Mouse (Mus musculus) kidney, postnatal 10 days (tissue): ENCODE results near the gene Gm17617.

Source experiments
- DNase-seq: peaks from one replicate; pipeline ENCODE4 v3.0.0; 2021; ENCODE audit warnings: mixed read lengths

The Gm17617 gene

GRCm38 (mm10) chr13:55133448-55133847 is at the start of gene Gm17617:
Gm17617 (minus strand) TSS chr13:55133548.
- DNase-seq = no peak

- peak; percentile 79 for DNase-seq
Measured at GRCm38 (mm10) chr13:55182173-55182894, 49.0 kb upstream of the Gm17617 start.

GRCm38 (mm10) chr13:55181786-55182172 is 48.4 kb upstream of the Gm17617 start:
- DNase-seq = no peak

- no peak for DNase-seq
Measured at GRCm38 (mm10) chr13:55179591-55179990, 46.2 kb upstream of the Gm17617 start.

GRCm38 (mm10) chr13:55178556-55178955 is 45.2 kb upstream of the Gm17617 start:
- DNase-seq = peak; percentile 85

GRCm38 (mm10) chr13:55177903-55178496 is 44.7 kb upstream of the Gm17617 start:
- no peak for DNase-seq

GRCm38 (mm10) chr13:55176265-55176664 is 42.9 kb upstream of the Gm17617 start:
- no peak for DNase-seq

GRCm38 (mm10) chr13:55174347-55174746 is 41.0 kb upstream of the Gm17617 start:
- DNase-seq = no peak

GRCm38 (mm10) chr13:55172336-55172770 is 39.0 kb upstream of the Gm17617 start:
- DNase-seq = no peak

- peak; percentile 70 for DNase-seq
Measured at GRCm38 (mm10) chr13:55171517-55172335, 38.4 kb upstream of the Gm17617 start.

- peak; percentile 86 for DNase-seq
Measured at GRCm38 (mm10) chr13:55168958-55169369, 35.6 kb upstream of the Gm17617 start.

GRCm38 (mm10) chr13:55168255-55168654 is 34.9 kb upstream of the Gm17617 start:
- DNase-seq = peak; percentile 62

GRCm38 (mm10) chr13:55167798-55168197 is 34.5 kb upstream of the Gm17617 start:
- peak; percentile 57 for DNase-seq

- no peak for DNase-seq
Measured at GRCm38 (mm10) chr13:55166806-55167725, 33.7 kb upstream of the Gm17617 start.

- no peak for DNase-seq
Measured at GRCm38 (mm10) chr13:55165831-55166339, 32.5 kb upstream of the Gm17617 start.

- DNase-seq = peak; percentile 86
Measured at GRCm38 (mm10) chr13:55163553-55163952, 30.2 kb upstream of the Gm17617 start.

GRCm38 (mm10) chr13:55162365-55162764 is 29.0 kb upstream of the Gm17617 start:
- no peak for DNase-seq

- DNase-seq = no peak
Measured at GRCm38 (mm10) chr13:55153951-55154350, 20.6 kb upstream of the Gm17617 start.

GRCm38 (mm10) chr13:55152621-55153415 is 19.5 kb upstream of the Gm17617 start, which contains the start of gene Fgfr4:
Fgfr4 (plus strand) TSS chr13:55152640.
- DNase-seq = peak; percentile 86

- no peak for DNase-seq
Measured at GRCm38 (mm10) chr13:55140271-55140670, 6.9 kb upstream of the Gm17617 start.

- no peak for DNase-seq
Measured at GRCm38 (mm10) chr13:55135382-55135781, 2.0 kb upstream of the Gm17617 start.
